Mouse (Mus musculus) CH12.LX (cell line): ENCODE data around the gene Ost4. TPM values are rescaled to one million over a fixed set of nuclear protein-coding genes. Genes with fewer than 3 reads are reported as not detected.

Experiments used
- DNase-seq: peaks from one replicate; pipeline ENCODE4 v3.0.0-alpha.2; 2013; ENCODE audit errors: extremely low read depth
- H3K27ac ChIP-seq: 2 replicates; pipeline ENCODE4 v1.5.1; 2012; ENCODE audit warnings: low read depth, mild to moderate bottlenecking, control low read depth, moderate library complexity; ENCODE audit not compliant: insufficient read depth
- H3K27me3 ChIP-seq: replicated peaks from 2 replicates; pipeline ENCODE3; 2012; ENCODE audit warnings: inconsistent platforms
- H3K36me3 ChIP-seq, 2 experiments: replicated peaks in 1 of 2; 2 replicates each; pipeline versions ENCODE3 to v1.6.1; 2012; ENCODE audit warnings: inconsistent platforms in 1 of 2, low read length in 1 of 2, mild to moderate bottlenecking in 1 of 2, mixed read lengths in 1 of 2, moderate library complexity in 1 of 2; ENCODE audit not compliant: control insufficient read depth in 1 of 2, insufficient read depth in 1 of 2
- H3K4me1 ChIP-seq, 2 experiments: 2 replicates each; pipeline ENCODE4 v1.6.1; 2012; ENCODE audit warnings: inconsistent platforms in 1 of 2, moderate library complexity in 1 of 2; ENCODE audit not compliant: insufficient read depth in 2 of 2, control insufficient read depth in 1 of 2
- H3K4me2 ChIP-seq: 2 replicates; pipeline ENCODE4 v1.6.1; 2012; ENCODE audit warnings: low read depth, mild to moderate bottlenecking, control low read depth; ENCODE audit not compliant: poor library complexity, insufficient read depth, severe bottlenecking
- H3K4me3 ChIP-seq, 3 experiments: fragments of 150-350 bp in 1 of 3; sonication (generic) in 1 of 3; replicated peaks in 1 of 3; 2 replicates each; pipeline versions ENCODE3 to v1.5.1; 2011 to 2012; ENCODE audit warnings: low read depth in 2 of 3, low read length in 2 of 3, mild to moderate bottlenecking in 2 of 3, moderate library complexity in 2 of 3, control low read depth in 1 of 3, improper control_type of control experiment in 1 of 3, inconsistent platforms in 1 of 3, mixed read lengths in 1 of 3; ENCODE audit not compliant: poor library complexity in 1 of 3
- H3K79me2 ChIP-seq: replicated peaks from 2 replicates; pipeline ENCODE4 v1.6.1; 2012; ENCODE audit warnings: mild to moderate bottlenecking, moderate library complexity; ENCODE audit not compliant: control insufficient read depth, poor library complexity, insufficient read depth, severe bottlenecking; ENCODE audit errors: extremely low read depth
- H3K9ac ChIP-seq: 2 replicates; pipeline ENCODE4 v1.6.1; 2012; ENCODE audit warnings: low read depth, mild to moderate bottlenecking, control low read depth, moderate library complexity; ENCODE audit not compliant: insufficient read depth
- H3K9me3 ChIP-seq: replicated peaks from 2 replicates; pipeline ENCODE3; 2012; ENCODE audit warnings: low read length, inconsistent platforms, mixed read lengths
- CHD1 ChIP-seq: IDR thresholded peaks from 2 replicates; pipeline ENCODE4 v1.6.1; 2012; ENCODE audit warnings: low read depth, low read length, improper control_type of control experiment, inconsistent platforms
- CHD2 ChIP-seq: IDR thresholded peaks from 2 replicates; pipeline ENCODE4 v1.6.1; 2011; ENCODE audit warnings: low read length, improper control_type of control experiment
- CTCF ChIP-seq, 2 experiments: IDR thresholded peaks in 1 of 2; conservative IDR thresholded peaks in 1 of 2; 2 replicates each; pipeline ENCODE4 v1.5.1; 2011 to 2012; ENCODE audit warnings: low read depth in 2 of 2, low read length in 2 of 2, improper control_type of control experiment in 1 of 2, inconsistent platforms in 1 of 2, mild to moderate bottlenecking in 1 of 2, moderate library complexity in 1 of 2
- GABPA ChIP-seq: IDR thresholded peaks from 2 replicates; pipeline ENCODE4 v1.6.1; 2012; ENCODE audit warnings: low read depth, low read length, improper control_type of control experiment, inconsistent platforms; ENCODE audit not compliant: insufficient replicate concordance
- HCFC1 ChIP-seq: IDR thresholded peaks from 2 replicates; pipeline ENCODE4 v1.6.1; 2012; ENCODE audit warnings: low read depth, mild to moderate bottlenecking, inconsistent platforms, low read length, improper control_type of control experiment
- IRF4 ChIP-seq: IDR thresholded peaks from 2 replicates; pipeline ENCODE4 v1.6.1; 2014; ENCODE audit warnings: low read depth, mild to moderate bottlenecking, inconsistent platforms, low read length, improper control_type of control experiment
- JUND ChIP-seq: conservative IDR thresholded peaks from 2 replicates; pipeline ENCODE4 v1.6.1; 2011; ENCODE audit warnings: low read depth, low read length, improper control_type of control experiment
- MAFK ChIP-seq: IDR thresholded peaks from 2 replicates; pipeline ENCODE4 v1.6.1; 2011; ENCODE audit warnings: low read length, improper control_type of control experiment; ENCODE audit not compliant: insufficient replicate concordance
- MAX ChIP-seq: IDR thresholded peaks from 2 replicates; pipeline ENCODE4 v1.6.1; 2011; ENCODE audit warnings: low read length, improper control_type of control experiment
- MXI1 ChIP-seq: IDR thresholded peaks from 2 replicates; pipeline ENCODE4 v1.6.1; 2011; ENCODE audit warnings: mild to moderate bottlenecking, low read depth, low read length, improper control_type of control experiment
- MYC ChIP-seq: IDR thresholded peaks from 2 replicates; pipeline ENCODE4 v1.6.1; 2011; ENCODE audit warnings: low read depth, mild to moderate bottlenecking, improper control_type of control experiment, low read length
- NELFE ChIP-seq: IDR thresholded peaks from 2 replicates; pipeline ENCODE4 v1.6.1; 2011; ENCODE audit warnings: low read depth, low read length, improper control_type of control experiment
- NRF1 ChIP-seq: IDR thresholded peaks from 2 replicates; pipeline ENCODE4 v1.6.1; 2014; ENCODE audit warnings: low read depth, mild to moderate bottlenecking, inconsistent platforms, low read length, improper control_type of control experiment, moderate library complexity
- PAX5 ChIP-seq: IDR thresholded peaks from 2 replicates; pipeline ENCODE4 v1.6.1; 2012; ENCODE audit warnings: low read length, inconsistent platforms, mixed read lengths
- POLR2A ChIP-seq: IDR thresholded peaks from 2 replicates; pipeline ENCODE4 v1.6.1; 2011; ENCODE audit warnings: low read depth, mild to moderate bottlenecking, improper control_type of control experiment, low read length
- POLR2AphosphoS2 ChIP-seq: IDR thresholded peaks from 2 replicates; pipeline ENCODE4 v1.6.1; 2011; ENCODE audit warnings: low read depth, low read length, improper control_type of control experiment
- RAD21 ChIP-seq: IDR thresholded peaks from 2 replicates; pipeline ENCODE4 v1.6.1; 2011; ENCODE audit warnings: low read depth, mild to moderate bottlenecking, low read length, improper control_type of control experiment, moderate library complexity
- SIN3A ChIP-seq: IDR thresholded peaks from 2 replicates; pipeline ENCODE4 v1.6.1; 2012; ENCODE audit warnings: low read length, improper control_type of control experiment, inconsistent platforms
- SMC3 ChIP-seq: IDR thresholded peaks from 2 replicates; pipeline ENCODE4 v1.6.1; 2011; ENCODE audit warnings: low read depth, low read length, improper control_type of control experiment
- UBTF ChIP-seq: IDR thresholded peaks from 2 replicates; pipeline ENCODE4 v1.6.1; 2012; ENCODE audit warnings: low read depth, mild to moderate bottlenecking, inconsistent platforms, low read length, improper control_type of control experiment, moderate library complexity
- USF1 ChIP-seq: IDR thresholded peaks from 2 replicates; pipeline ENCODE4 v1.6.1; 2014; ENCODE audit warnings: low read depth, mild to moderate bottlenecking, inconsistent platforms, low read length, improper control_type of control experiment
- USF2 ChIP-seq: conservative IDR thresholded peaks from 2 replicates; pipeline ENCODE4 v1.6.1; 2011; ENCODE audit warnings: low read depth, low read length, improper control_type of control experiment
- ZMIZ1 ChIP-seq: IDR thresholded peaks from 2 replicates; pipeline ENCODE4 v1.6.1; 2012; ENCODE audit warnings: low read depth, mild to moderate bottlenecking, inconsistent platforms, low read length, improper control_type of control experiment
- ZNF384 ChIP-seq: IDR thresholded peaks from 2 replicates; pipeline ENCODE4 v1.6.1; 2012; ENCODE audit warnings: low read depth, low read length, improper control_type of control experiment, inconsistent platforms
- dilution Hi-C: fragments of 300-500 bp; cut with MboI; formaldehyde crosslinking; loops from 2 replicates; pipeline ENCODE4 v1.14.3; 2020; ENCODE audit warnings: low sequenced_read_pairs; ENCODE audit not compliant: extremely low pct_unique_long_range_greater_than_20kb, extremely low pct_ligation_motif_present
- in situ Hi-C: fragments of 300-500 bp; cut with MboI; formaldehyde crosslinking; loops from 3 replicates; pipeline ENCODE4 v1.14.3; 2019; ENCODE audit warnings: low sequenced_read_pairs, low pct_ligation_motif_present, low pct_unique_long_range_greater_than_20kb, mixed read lengths
- polyA plus RNA-seq: library from polyadenylated mRNA; unstranded; fragments of >175 nt; gene quantifications from 2 replicates; pipeline ENCODE4 v1.2.1, GENCODE M21; 2012; ENCODE audit warnings: low read depth; ENCODE audit not compliant: insufficient read length
- total RNA-seq, 2 experiments: library from RNA; depleted of rRNA; stranded (reverse); fragments of 300-350 nt in 1 of 2; fragments of >200 nt in 1 of 2; gene quantifications; 2 replicates each; pipeline ENCODE4 v1.2.3; 2012 to 2014

The Ost4 gene
- total and polyA plus RNA-seq, 3 experiments, result 181 to 330 (median 263) TPM

GRCm38 (mm10) chr5:30908426-30909299 is 1.1 kb upstream of the Ost4 start:
- dilution Hi-C loops, result no loop called here
- H3K4me2 ChIP-seq, result peak overlapping the region; percentile 83
- no peak overlapping the region for H3K4me3 ChIP-seq
- peaks cover 2 to 29% of the 10 kb centered on the region in 2 experiments; a peak in 3 of 4 replicates for H3K4me1 ChIP-seq
- DNase-seq, result no peak
- no peak for TF ChIP-seq POLR2AphosphoS2
- no peak for TF ChIP-seq ZMIZ1
- no peak for TF ChIP-seq POLR2A
- no peak for TF ChIP-seq CHD2
- TF ChIP-seq, all 38 proteins: peak for 0
- Histone ChIP-seq H3K9ac (peak overlapping the region; percentile 58), H3K27ac (no peak overlapping the region), H3K27me3 (peaks cover 9% of the 10 kb centered on the region), H3K9me3 (no peaks in the 10 kb centered on the region), H3K79me2 (peaks cover 26% of the 10 kb centered on the region), H3K36me3 (peaks cover 24 to 26% of the 10 kb centered on the region in 2 experiments)
- in situ Hi-C loops, result no loop called here

GRCm38 (mm10) chr5:30901860-30902259 is 5.7 kb downstream of the Ost4 start:
- Histone ChIP-seq H3K27ac (no peak overlapping the region), H3K4me2 (no peak overlapping the region), H3K79me2 (peaks cover 20% of the 10 kb centered on the region), H3K36me3 (peaks cover 54 to 90% of the 10 kb centered on the region in 2 experiments), H3K9ac (no peak overlapping the region), H3K4me1 (peaks cover 2 to 20% of the 10 kb centered on the region in 2 experiments; a peak in 3 of 4 replicates), H3K4me3 (no peak overlapping the region), H3K9me3 (no peaks in the 10 kb centered on the region), H3K27me3 (no peaks in the 10 kb centered on the region)
- in situ Hi-C loops, result no loop called here
- dilution Hi-C loops, result no loop called here
- TF ChIP-seq RAD21 (no peak), PAX5 (no peak), ZNF384 (no peak), NRF1 (no peak), POLR2AphosphoS2 (no peak), GABPA (no peak), MAFK (no peak), UBTF (no peak)
- no peak for DNase-seq

- Histone ChIP-seq H3K27ac (no peak overlapping the region), H3K9ac (no peak overlapping the region), H3K79me2 (no peaks in the 10 kb centered on the region), H3K36me3 (peaks cover 30 to 53% of the 10 kb centered on the region in 2 experiments), H3K4me2 (no peak overlapping the region), H3K27me3 (no peaks in the 10 kb centered on the region), H3K4me1 (peaks cover 3 to 18% of the 10 kb centered on the region in 2 experiments)
- no peak for DNase-seq
- TF ChIP-seq CHD1, result no peak
- no peak for TF ChIP-seq SIN3A
- TF ChIP-seq HCFC1, result no peak
- no peak for TF ChIP-seq USF1
- TF ChIP-seq POLR2A, result no peak
- no peak for TF ChIP-seq MAFK
- no peak for TF ChIP-seq USF2
- TF ChIP-seq CTCF (conservative IDR thresholded peaks at IDR 0.05 in 1 of 2, IDR thresholded peaks at IDR 0.05 in 1 of 2; ENCODE audit: low read depth in 2 of 2, low read length in 2 of 2), result no peak
- TF ChIP-seq IRF4, result no peak
- no peak for TF ChIP-seq NELFE
- no peak for TF ChIP-seq MYC
- no peak for TF ChIP-seq MXI1
- TF ChIP-seq UBTF, result no peak
- no peak for TF ChIP-seq RAD21
- TF ChIP-seq SMC3, result no peak
- no peak for TF ChIP-seq MAX
- no peak for TF ChIP-seq JUND
- TF ChIP-seq, all 38 proteins: peak for 0
- in situ Hi-C loops (no loop called here), dilution Hi-C loops (no loop called here)
- Histone ChIP-seq H3K9me3 (no peaks in the 10 kb centered on the region), H3K4me3 (no peak overlapping the region)
Measured at GRCm38 (mm10) chr5:30890375-30890774, 17.2 kb downstream of the Ost4 start.
